Comparison of ENCODE assay signal across 32 mouse cellular contexts in genomic region chr11:100746546-100746945, GRCm38 (mm10). TPM values are rescaled to one million over a fixed set of nuclear protein-coding genes. Genes with fewer than 3 reads are reported as not detected.
"Had no signal": no experiment of that assay in that cellular context is flagged by ENCODE, and none has a peak within 500 bp of the region (broad histone marks: within the 10 kb centered on the region; RNA-seq: fewer than 3 reads in every experiment).

No protein-coding gene starts in this region.

- H3K9me3 ChIP-seq: heart, embryonic 13.5 days; heart, embryonic 15.5 days; intestine, embryonic 15.5 days; limb, embryonic 13.5 days; limb, embryonic 15.5 days; liver, embryonic 13.5 days; liver, embryonic 15.5 days had no signal

- H3K4me2 ChIP-seq: heart, embryonic 11.5 days; heart, embryonic 13.5 days; heart, embryonic 15.5 days; hindbrain, embryonic 14.5 days; intestine, embryonic 15.5 days; limb, embryonic 13.5 days; limb, embryonic 15.5 days; liver, embryonic 11.5 days; liver, embryonic 13.5 days; liver, embryonic 15.5 days had no signal

- DNase-seq: gastrocnemius, postnatal 14 days; gastrocnemius, postnatal 36 days; heart, adult 11 months; heart, adult 2 months; heart, postnatal 14 days; heart, postnatal 36 days; kidney, adult 18-20 months; kidney, adult 8-10 months; kidney, postnatal 10 days; kidney, postnatal 25 days; kidney, postnatal 4 days; left cerebral cortex, postnatal 4 days; liver, embryonic 13.5 days had no signal

- ATAC-seq: hindbrain, embryonic 16.5 days; intestine, embryonic 15.5 days; intestine, postnatal 0 days had no signal

- H3K27ac ChIP-seq: heart, adult 2 months; heart, embryonic 13.5 days; heart, embryonic 15.5 days; hindbrain, embryonic 14.5 days; intestine, embryonic 15.5 days; layer of hippocampus, adult 2 months; left cerebral cortex, adult 2 months; limb, embryonic 13.5 days; limb, embryonic 15.5 days; liver, embryonic 13.5 days; liver, embryonic 15.5 days had no signal

- H3K4me3 ChIP-seq: heart, adult 2 months; heart, embryonic 13.5 days; heart, embryonic 15.5 days; intestine, embryonic 15.5 days; layer of hippocampus, adult 2 months; left cerebral cortex, adult 2 months; limb, embryonic 13.5 days; limb, embryonic 15.5 days; liver, embryonic 13.5 days; liver, embryonic 15.5 days had no signal

- H3K9ac ChIP-seq: heart, embryonic 13.5 days; heart, embryonic 15.5 days; hindbrain, embryonic 14.5 days; intestine, embryonic 15.5 days; limb, embryonic 13.5 days; limb, embryonic 15.5 days; liver, embryonic 13.5 days; liver, embryonic 15.5 days had no signal

- H3K36me3 ChIP-seq: heart, embryonic 13.5 days; heart, embryonic 15.5 days; intestine, embryonic 15.5 days; limb, embryonic 13.5 days; limb, embryonic 15.5 days; liver, embryonic 13.5 days; liver, embryonic 15.5 days had no signal

- H3K4me1 ChIP-seq: heart, embryonic 13.5 days; intestine, embryonic 15.5 days; limb, embryonic 13.5 days; limb, embryonic 15.5 days had no signal

RNA-seq across cellular contexts. Expression of gene Kcnh4, which starts 13.2 kb away (rescaled TPM):
- polyA plus RNA-seq: heart, embryonic 11.5 days; heart, embryonic 13.5 days; heart, embryonic 15.5 days; heart, postnatal 0 days; kidney, embryonic 14.5 days; kidney, embryonic 16.5 days; limb, embryonic 11.5 days; limb, embryonic 13.5 days; limb, embryonic 15.5 days; liver, embryonic 11.5 days; liver, embryonic 13.5 days; liver, embryonic 15.5 days had no signal

RNA-seq across cellular contexts. Expression of gene Hcrt, which starts 16.2 kb away (rescaled TPM):
- polyA plus RNA-seq: gonadal fat pad, adult 2 months; heart, adult 2 months; heart, embryonic 11.5 days; heart, embryonic 13.5 days; heart, embryonic 15.5 days; heart, postnatal 0 days; hindbrain, embryonic 11.5 days; hindbrain, embryonic 14.5 days; intestine, embryonic 15.5 days; intestine, postnatal 0 days; kidney, embryonic 14.5 days; kidney, embryonic 16.5 days; limb, embryonic 11.5 days; limb, embryonic 13.5 days; limb, embryonic 15.5 days; liver, embryonic 11.5 days; liver, embryonic 13.5 days; liver, embryonic 15.5 days had no signal

RNA-seq across cellular contexts. Expression of gene Hspb9, which starts 32.9 kb away (rescaled TPM):
- polyA plus RNA-seq: heart, embryonic 11.5 days; heart, embryonic 15.5 days; heart, postnatal 0 days; hindbrain, embryonic 14.5 days; kidney, embryonic 16.5 days; limb, embryonic 13.5 days had no signal
